Mouse (Mus musculus) lung, postnatal 0 days (tissue): Measurements from ENCODE around the gene Adam12.

Experiments
- CTCF ChIP-seq: IDR thresholded peaks from 2 replicates; pipeline ENCODE4 v1.5.1; 2016; ENCODE audit warnings: antibody characterized with exemption, mild to moderate bottlenecking
- EP300 ChIP-seq: IDR thresholded peaks from 2 replicates; pipeline ENCODE4 v1.6.1; 2016; ENCODE audit warnings: antibody characterized with exemption, mild to moderate bottlenecking, control low read depth

- TF ChIP-seq CTCF (no peak), EP300 (no peak)
Measured at GRCm38 (mm10) chr7:133921291-133921690, 310.7 kb downstream of the Adam12 start.
